Mouse (Mus musculus) hindbrain, embryonic 13.5 days (tissue): ENCODE data around the gene Rdh1. TPM values are rescaled to one million over a fixed set of nuclear protein-coding genes. Genes with fewer than 3 reads are reported as not detected.
A peak's percentile ranks its signal among the peaks of the same experiment; 100 is the strongest.
"Not testable (repeated sequence)": the region's sequence is repeated elsewhere in the genome, so short reads cannot be mapped to it uniquely, and the experiment has no call there.

Source experiments
- ATAC-seq: fragments of 200-750 bp; cut with Nextera tagmentation; 2 replicates; pipeline ENCODE4 v1.8.0; 2017; ENCODE audit warnings: moderate TSS enrichment; ENCODE audit not compliant: low FRiP score
- H3K27ac ChIP-seq: fragments of 300-500 bp; sonication (generic); 2 replicates; pipeline ENCODE4 v1.5.1; 2015; ENCODE audit warnings: inconsistent platforms, mild to moderate bottlenecking, moderate library complexity
- H3K27me3 ChIP-seq: fragments of 300-500 bp; sonication (generic); 2 replicates; pipeline ENCODE4 v1.6.1; 2015; ENCODE audit warnings: mild to moderate bottlenecking, inconsistent platforms
- H3K36me3 ChIP-seq: fragments of 300-500 bp; sonication (generic); 2 replicates; pipeline ENCODE4 v1.6.1; 2015; ENCODE audit warnings: mild to moderate bottlenecking, inconsistent platforms
- H3K4me1 ChIP-seq: fragments of 300-500 bp; sonication (generic); replicated peaks from 2 replicates; pipeline ENCODE4 v1.6.1; 2015; ENCODE audit warnings: inconsistent platforms
- H3K4me2 ChIP-seq: fragments of 300-500 bp; sonication (generic); 2 replicates; pipeline ENCODE4 v1.6.1; 2015; ENCODE audit warnings: inconsistent platforms, mild to moderate bottlenecking, moderate library complexity
- H3K4me3 ChIP-seq: fragments of 300-500 bp; sonication (generic); 2 replicates; pipeline ENCODE4 v1.5.1; 2015; ENCODE audit warnings: mild to moderate bottlenecking, inconsistent platforms
- H3K9ac ChIP-seq: fragments of 300-500 bp; sonication (generic); 2 replicates; pipeline ENCODE4 v1.6.1; 2015; ENCODE audit warnings: mild to moderate bottlenecking, inconsistent platforms
- H3K9me3 ChIP-seq: fragments of 300-500 bp; sonication (generic); 2 replicates; pipeline ENCODE4 v1.6.1; 2016; ENCODE audit warnings: inconsistent platforms
- WGBS: fragments of 180-500 bp; shearing (Covaris S2); methylation state at CpG from one replicate; pipeline ENCODE4 v1.1.7; 2015; 5-methylcytosine and 5-hydroxymethylcytosine counted together
- polyA plus RNA-seq: library from polyadenylated mRNA; unstranded; fragments of >200 nt; fragmentation: Nextera tagmentation; extraction: Ambion mirVana; gene quantifications from 2 replicates; pipeline ENCODE4 v1.2.1, GENCODE M21; 2015

The Rdh1 gene
- polyA plus RNA-seq, 1 experiment from 2014 or later = not detected

DNA sequence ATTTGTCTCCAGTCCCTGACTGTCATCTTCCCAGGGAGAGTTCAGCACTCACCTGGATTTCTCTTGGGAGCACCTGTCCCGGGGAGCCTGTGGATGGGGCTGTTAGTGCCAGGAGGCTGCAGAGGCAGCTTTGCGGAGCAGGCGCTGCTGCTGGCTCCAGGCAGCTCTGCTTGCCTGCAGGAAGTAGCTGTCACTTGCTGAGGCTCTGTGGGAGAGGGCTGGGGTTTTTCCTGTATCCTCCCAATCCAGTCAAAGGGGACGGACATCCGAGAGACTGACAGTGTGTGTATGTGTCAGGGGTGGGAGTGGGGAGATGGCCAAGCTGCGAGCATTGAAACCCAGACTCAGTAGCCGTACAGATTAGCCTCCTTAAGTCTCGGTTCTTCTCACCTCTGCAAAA is 8.0 kb upstream of the Rdh1 start, which contains the start of gene Gpr182:
Gene Gpr182 (minus strand): TSS at position 185 of the 400 bp plus-strand sequence.
- no peaks in the 10 kb centered on the region for H3K27me3 ChIP-seq
- no peaks in the 10 kb centered on the region for H3K9me3 ChIP-seq
- H3K27ac ChIP-seq = no peak within 1 kb of the TSS
- 59% methylated on average over 8 of the region's 8 CpGs for WGBS
- peak within 1 kb of the TSS; percentile 47 for H3K4me2 ChIP-seq
- no peak for ATAC-seq
- H3K36me3 ChIP-seq = peaks cover 17% of the 10 kb centered on the region
- H3K9ac ChIP-seq = no peak within 1 kb of the TSS
- H3K4me3 ChIP-seq = no peak within 1 kb of the TSS
- peaks cover 16% of the 10 kb centered on the region for H3K4me1 ChIP-seq

DNA sequence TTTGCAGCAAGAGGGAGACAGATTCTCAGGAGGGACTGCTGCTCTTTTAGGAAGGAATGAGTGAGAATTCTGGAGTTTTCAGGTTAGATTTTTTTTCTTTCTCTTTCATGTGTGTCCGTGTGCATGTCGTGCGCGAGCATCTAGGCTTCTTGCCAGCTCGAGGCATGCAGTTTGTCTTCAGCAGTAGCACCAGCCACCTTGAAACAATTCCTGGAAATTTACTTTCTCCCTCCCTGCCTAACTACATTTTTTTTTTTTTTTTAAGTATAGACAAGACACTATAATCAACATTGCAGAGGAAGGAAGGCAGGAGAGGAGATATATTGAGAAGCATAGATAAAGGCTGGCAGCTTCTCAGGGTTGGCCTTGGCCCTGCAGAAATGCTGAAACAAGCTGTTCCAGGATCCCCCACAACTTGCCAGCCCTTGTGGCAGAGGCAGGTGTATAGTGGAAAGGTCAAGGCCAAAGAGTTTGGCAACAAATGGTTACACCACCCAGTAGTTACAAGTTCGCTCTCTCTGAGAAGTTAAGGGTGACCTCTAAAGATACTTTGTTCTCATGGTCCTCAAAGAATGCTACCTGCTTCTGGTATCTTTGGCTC is 4.9 kb upstream of the Rdh1 start:
- no peaks in the 10 kb centered on the region for H3K27me3 ChIP-seq
- ATAC-seq = no peak
- H3K4me3 ChIP-seq = no peak overlapping the region
- H3K9ac ChIP-seq = no peak overlapping the region
- H3K27ac ChIP-seq = no peak overlapping the region
- H3K36me3 ChIP-seq = no peaks in the 10 kb centered on the region
- H3K4me1 ChIP-seq = peaks cover 4% of the 10 kb centered on the region; the same call in 1 of the 2 replicates
- H3K9me3 ChIP-seq = no peaks in the 10 kb centered on the region
- H3K4me2 ChIP-seq = no peak overlapping the region
- 75% methylated on average over 6 of the region's 6 CpGs for WGBS

DNA sequence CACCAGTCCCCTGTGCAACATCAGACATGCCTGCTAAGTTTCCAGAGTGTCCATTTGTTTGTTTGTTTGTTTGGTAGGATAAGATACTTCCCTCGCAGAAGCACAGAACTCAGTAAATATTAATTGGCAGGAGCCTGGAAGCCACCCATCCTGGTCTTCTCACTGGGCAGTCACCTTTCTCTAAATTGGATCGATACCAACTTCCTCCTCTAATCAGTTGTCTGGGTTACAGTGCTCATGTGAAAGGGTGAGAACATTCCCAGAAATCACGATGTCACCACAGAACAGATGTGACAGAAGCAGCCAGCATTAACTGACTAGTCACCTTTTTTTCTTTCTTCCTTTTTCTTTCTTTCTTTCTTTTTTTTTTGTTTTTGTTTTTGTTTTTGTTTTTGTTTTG is 4.3 kb upstream of the Rdh1 start:
- 89% methylated on average over 3 of the region's 3 CpGs for WGBS
- Histone ChIP-seq H3K4me3 (no peak overlapping the region), H3K9ac (no peak overlapping the region), H3K9me3 (no peaks in the 10 kb centered on the region), H3K27ac (no peak overlapping the region), H3K4me2 (no peak overlapping the region), H3K4me1 (no peaks in the 10 kb centered on the region; the same call in 1 of the 2 replicates), H3K27me3 (no peaks in the 10 kb centered on the region), H3K36me3 (no peaks in the 10 kb centered on the region)
- no peak for ATAC-seq

DNA sequence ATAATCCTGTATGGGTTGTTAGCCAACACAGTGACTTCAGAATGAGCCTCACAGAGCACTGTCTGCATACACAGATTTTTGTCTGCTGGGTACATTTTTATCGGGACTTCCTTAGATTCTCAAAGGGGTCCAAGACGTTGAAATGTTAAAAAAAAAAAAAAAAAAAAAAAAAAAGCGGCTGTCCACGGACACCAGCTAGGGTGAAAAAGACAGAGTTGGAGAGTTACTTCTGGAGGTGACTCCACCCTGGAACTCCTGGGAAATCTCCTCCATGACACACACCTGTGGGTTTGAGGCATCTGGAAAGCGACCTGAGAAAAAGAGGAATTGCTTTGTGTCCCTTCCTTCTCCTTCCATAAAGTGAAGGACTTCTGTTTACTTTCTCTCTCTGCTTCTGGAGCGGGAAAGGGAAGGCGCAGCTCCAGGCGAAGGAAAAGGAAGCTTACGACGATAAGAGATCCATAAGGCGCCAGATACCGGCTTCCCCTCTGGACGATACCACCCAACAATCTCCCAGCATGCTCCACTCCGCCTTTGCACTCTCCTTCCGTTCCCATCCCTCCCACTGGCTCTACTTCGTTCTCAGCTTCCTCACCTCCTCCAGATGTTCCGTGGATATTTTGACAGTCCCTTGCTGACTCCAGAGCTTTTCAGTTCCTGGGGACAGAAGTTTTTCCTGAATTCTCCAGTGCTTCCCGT is 3.6 kb upstream of the Rdh1 start:
- H3K9ac ChIP-seq = no peak overlapping the region
- H3K4me1 ChIP-seq = no peaks in the 10 kb centered on the region
- no peak for ATAC-seq
- 55% methylated on average over 18 of the region's 18 CpGs for WGBS
- H3K27me3 ChIP-seq = no peaks in the 10 kb centered on the region
- no peak overlapping the region for H3K27ac ChIP-seq
- no peaks in the 10 kb centered on the region for H3K36me3 ChIP-seq
- H3K4me2 ChIP-seq = peak overlapping the region; percentile 32
- no peak overlapping the region for H3K4me3 ChIP-seq
- H3K9me3 ChIP-seq = no peaks in the 10 kb centered on the region

DNA sequence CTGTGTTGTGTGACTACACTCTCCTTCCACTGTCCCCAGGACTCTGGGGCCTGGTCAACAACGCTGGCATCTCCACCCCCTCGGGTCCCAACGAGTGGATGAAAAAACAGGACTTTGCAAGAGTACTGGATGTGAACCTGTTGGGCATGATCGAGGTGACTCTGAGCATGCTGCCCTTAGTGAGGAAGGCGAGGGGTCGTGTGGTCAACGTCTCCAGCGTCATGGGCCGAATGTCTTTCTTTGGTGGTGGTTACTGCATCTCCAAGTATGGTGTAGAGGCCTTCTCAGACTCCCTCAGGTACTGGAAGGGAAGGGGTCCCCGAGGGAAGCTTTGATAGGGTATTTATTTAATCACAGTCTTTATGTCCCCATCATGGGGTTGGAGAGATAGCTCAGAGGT is 3.4 kb downstream of the Rdh1 start:
- not testable (repeated sequence) for H3K4me1 ChIP-seq, H3K36me3 ChIP-seq, H3K4me3 ChIP-seq, H3K27me3 ChIP-seq, H3K9ac ChIP-seq, ATAC-seq, H3K27ac ChIP-seq, H3K4me2 ChIP-seq, H3K9me3 ChIP-seq
- 92% methylated on average over 10 of the region's 10 CpGs for WGBS

DNA sequence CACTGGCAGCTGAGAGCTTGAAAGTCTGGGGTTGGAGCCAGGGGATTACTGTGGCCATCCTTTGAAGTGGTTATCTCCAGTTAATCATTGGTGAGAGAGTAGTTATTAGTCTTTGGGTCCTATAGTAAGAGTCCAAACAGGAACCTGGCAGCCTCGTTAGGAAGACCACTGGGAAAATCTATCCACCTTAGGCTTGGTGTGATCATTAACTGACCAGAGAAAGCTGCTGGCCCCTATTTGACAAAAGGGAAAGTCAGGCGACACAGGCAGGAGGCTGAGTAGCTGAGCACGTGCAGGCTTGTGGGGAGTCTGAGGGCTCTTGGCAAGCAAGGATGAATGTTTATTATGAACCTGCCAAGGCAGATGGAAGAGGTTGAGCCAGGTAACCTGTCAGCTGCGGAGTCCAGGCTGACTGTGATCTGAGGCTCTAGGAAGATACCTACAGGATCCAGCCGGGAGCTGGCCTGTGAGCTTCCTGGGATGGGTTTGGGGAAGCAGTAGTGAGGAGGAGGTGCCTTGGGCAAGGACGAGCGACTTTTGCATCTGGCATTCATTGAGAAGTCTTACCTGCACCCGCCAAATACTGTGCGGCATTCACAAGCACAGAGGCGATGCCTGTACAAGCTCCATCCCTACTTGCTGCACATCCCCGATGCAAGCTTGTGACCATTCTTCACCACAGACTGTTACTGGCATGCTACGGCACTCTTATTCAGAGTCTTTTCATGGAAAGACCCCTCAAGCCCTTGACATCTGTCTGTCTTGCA is 4.6 kb downstream of the Rdh1 start:
- WGBS = 69% methylated on average over 12 of the region's 12 CpGs
- ATAC-seq = no peak

DNA sequence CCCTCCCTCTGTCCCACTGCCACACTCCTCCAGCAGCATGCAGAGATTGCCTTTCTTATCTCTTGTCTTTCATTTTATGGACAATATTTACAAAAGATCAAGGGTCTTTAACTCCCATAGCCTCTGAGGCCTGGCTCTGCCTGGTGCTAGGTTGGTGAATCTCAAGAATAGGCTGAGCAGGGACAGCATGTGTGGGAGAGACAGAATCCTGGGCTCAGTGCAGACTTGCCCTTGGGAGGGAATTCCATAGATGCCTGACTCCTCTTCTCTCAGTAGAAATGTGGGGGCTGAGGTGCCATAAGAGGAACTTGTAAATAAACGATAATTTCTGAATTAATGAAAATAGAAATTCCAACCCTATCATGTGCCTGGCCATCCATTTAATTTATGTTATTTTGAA is 7.0 kb downstream of the Rdh1 start:
- Histone ChIP-seq H3K4me3 (no peak overlapping the region), H3K9ac (no peak overlapping the region), H3K4me2 (no peak overlapping the region), H3K36me3 (no peaks in the 10 kb centered on the region), H3K27ac (no peak overlapping the region), H3K4me1 (no peaks in the 10 kb centered on the region), H3K27me3 (no peaks in the 10 kb centered on the region), H3K9me3 (no peaks in the 10 kb centered on the region)
- WGBS = 91% methylated on average over 1 of the region's 1 CpGs
- ATAC-seq = no peak

More for the DNA sequence above, 4.6 kb downstream of the Rdh1 start:
- Histone ChIP-seq H3K36me3 (no peaks in the 10 kb centered on the region), H3K9ac (no peak overlapping the region), H3K9me3 (no peaks in the 10 kb centered on the region), H3K4me3 (no peak overlapping the region), H3K4me2 (no peak overlapping the region), H3K27ac (no peak overlapping the region), H3K27me3 (no peaks in the 10 kb centered on the region), H3K4me1 (no peaks in the 10 kb centered on the region)

DNA sequence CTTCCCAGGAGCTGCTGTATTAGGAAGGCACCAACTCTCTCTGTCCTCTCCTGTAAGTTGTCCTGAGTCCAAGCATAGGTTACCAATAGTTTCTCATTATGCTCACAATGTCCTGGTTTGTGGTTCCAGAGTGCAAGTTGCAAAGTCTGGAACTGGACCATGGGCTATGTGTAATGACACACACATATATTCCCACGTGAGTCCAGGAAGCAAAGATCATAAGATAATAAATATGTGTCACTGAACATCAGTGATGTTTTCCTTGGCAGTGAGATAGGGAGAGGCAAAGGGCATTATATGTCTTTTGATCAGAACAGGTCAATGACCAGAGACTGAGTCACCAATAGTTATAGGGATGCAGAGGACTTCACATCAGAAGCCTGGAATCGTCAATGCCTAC is 16.5 kb downstream of the Rdh1 start, which contains the start of gene Rdh9:
Gene Rdh9 (plus strand): TSS at position 376 of the 400 bp plus-strand sequence.
- H3K27ac ChIP-seq = no peak within 1 kb of the TSS
- no peaks in the 10 kb centered on the region for H3K36me3 ChIP-seq
- ATAC-seq = no peak
- no peaks in the 10 kb centered on the region for H3K27me3 ChIP-seq
- no peaks in the 10 kb centered on the region for H3K4me1 ChIP-seq
- no peaks in the 10 kb centered on the region for H3K9me3 ChIP-seq
- no peak within 1 kb of the TSS for H3K4me2 ChIP-seq
- no peak within 1 kb of the TSS for H3K9ac ChIP-seq
- 93% methylated on average over 2 of the region's 2 CpGs for WGBS
- no peak within 1 kb of the TSS for H3K4me3 ChIP-seq

DNA sequence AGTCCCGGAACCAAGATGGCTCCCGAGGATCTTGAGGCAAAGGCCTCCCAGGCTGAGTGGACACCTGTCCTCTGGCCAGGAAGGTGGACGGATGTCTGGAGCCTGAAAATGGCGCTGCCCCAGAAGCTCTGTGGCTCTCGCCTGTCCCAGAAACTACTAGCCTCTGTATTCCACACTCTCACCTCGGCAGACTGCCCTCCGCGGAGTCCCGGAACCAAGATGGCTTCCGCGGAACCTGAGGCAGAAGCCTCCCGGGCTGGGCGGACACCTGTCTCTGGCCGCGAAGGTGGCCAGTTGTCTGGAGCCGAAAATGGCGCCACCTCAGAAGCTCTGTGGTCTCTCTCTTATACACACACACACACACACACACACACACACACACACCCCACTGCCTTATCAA is 22.8 kb downstream of the Rdh1 start:
- not testable (repeated sequence) for H3K4me2 ChIP-seq, H3K27ac ChIP-seq, ATAC-seq, H3K4me3 ChIP-seq, H3K27me3 ChIP-seq, H3K9me3 ChIP-seq, H3K9ac ChIP-seq, H3K4me1 ChIP-seq, H3K36me3 ChIP-seq
- 94% methylated on average over 17 of the region's 17 CpGs for WGBS

DNA sequence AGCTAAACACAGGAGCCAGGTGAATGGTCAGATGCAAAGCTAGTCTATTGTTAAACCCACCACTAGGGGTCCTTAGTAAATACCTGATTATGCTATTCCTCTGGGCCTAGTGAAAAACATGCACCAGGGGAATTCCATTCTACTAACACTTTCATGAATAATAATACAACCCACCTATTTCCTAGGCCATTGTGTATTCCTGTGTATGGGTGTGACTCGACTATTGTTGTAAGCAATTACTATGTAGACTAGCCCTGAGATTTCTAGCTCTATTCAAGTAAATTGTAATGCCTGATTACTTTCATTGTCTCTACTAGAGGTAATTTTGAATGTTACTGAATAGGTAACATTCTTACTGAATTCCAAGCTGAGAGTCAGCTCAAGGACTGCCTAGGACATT is 25.9 kb downstream of the Rdh1 start:
- not testable (repeated sequence) for H3K4me2 ChIP-seq, H3K36me3 ChIP-seq, H3K9ac ChIP-seq, H3K9me3 ChIP-seq, H3K27ac ChIP-seq, ATAC-seq, H3K27me3 ChIP-seq, H3K4me1 ChIP-seq, H3K4me3 ChIP-seq
- 76% methylated on average over 1 of the region's 1 CpGs for WGBS

DNA sequence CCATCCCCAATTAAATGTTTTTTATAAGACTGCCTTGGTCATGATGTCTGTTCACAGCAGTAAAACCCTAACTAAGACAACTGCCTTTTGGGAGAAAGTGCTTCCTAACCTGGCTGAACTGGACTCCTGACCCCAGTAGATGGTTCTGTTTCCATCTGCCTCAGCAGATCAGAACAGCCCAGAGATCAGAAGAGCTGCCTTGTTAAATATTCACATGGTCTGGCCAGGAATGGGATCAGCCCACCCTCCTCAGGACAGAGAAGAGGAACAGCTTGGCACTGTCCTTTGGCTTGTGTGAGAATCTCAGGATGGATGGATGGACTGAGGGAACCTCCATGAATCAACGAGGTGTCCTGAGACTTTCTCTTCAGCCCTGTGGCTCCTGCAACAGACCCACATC is 39.8 kb downstream of the Rdh1 start:
- Histone ChIP-seq H3K4me3 (no peak overlapping the region), H3K36me3 (no peaks in the 10 kb centered on the region), H3K4me1 (no peaks in the 10 kb centered on the region), H3K9ac (no peak overlapping the region), H3K27ac (no peak overlapping the region), H3K9me3 (peaks cover 5% of the 10 kb centered on the region), H3K4me2 (no peak overlapping the region), H3K27me3 (no peaks in the 10 kb centered on the region)
- no peak for ATAC-seq
- WGBS = 86% methylated on average over 1 of the region's 1 CpGs

DNA sequence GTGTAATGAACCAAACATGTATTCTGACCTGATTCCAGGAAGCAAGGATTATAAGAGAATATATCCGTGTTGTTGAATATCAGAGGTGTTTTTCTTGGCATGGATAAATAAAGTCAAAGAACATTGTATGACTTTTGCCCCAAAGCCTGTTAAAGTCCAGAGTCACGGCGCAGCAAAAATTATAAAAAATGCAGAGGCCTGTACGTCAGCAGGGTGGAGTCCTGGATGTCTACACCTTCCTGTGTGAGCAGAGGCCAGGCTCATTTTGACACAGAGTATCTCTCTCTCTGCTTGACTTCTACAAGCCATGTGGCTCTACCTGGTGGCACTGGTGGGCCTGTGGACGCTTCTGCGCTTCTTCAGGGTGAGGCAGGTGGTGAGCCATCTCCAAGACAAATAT is 41.4 kb downstream of the Rdh1 start, which contains the start of gene Rdh16:
Gene Rdh16 (plus strand): TSS at position 262 of the 400 bp plus-strand sequence.
- Histone ChIP-seq H3K27me3 (no peaks in the 10 kb centered on the region), H3K4me1 (no peaks in the 10 kb centered on the region), H3K4me2 (no peak within 1 kb of the TSS), H3K36me3 (no peaks in the 10 kb centered on the region), H3K27ac (no peak within 1 kb of the TSS), H3K4me3 (no peak within 1 kb of the TSS), H3K9ac (no peak within 1 kb of the TSS), H3K9me3 (peaks cover 5% of the 10 kb centered on the region)
- whole genome bisulfite sequencing = 91% methylated on average over 6 of the region's 6 CpGs
- ATAC-seq = no peak
